Mouse (Mus musculus) brown adipose tissue, adult 24 weeks (tissue): Measurements from ENCODE around the gene Ap3s2. TPM values are rescaled to one million over a fixed set of nuclear protein-coding genes. Genes with fewer than 3 reads are reported as not detected.

ENCODE experiments used
- H3K27ac ChIP-seq: fragments of 200-500 bp; replicated peaks from 2 replicates; pipeline ENCODE4 v1.5.1; 2012; ENCODE audit warnings: low read depth, mild to moderate bottlenecking, low read length
- H3K4me1 ChIP-seq: fragments of 200-500 bp; 2 replicates; pipeline ENCODE4 v1.6.1; 2012; ENCODE audit warnings: low read length, mixed read lengths; ENCODE audit not compliant: control insufficient read depth, insufficient read depth, insufficient read length
- H3K4me3 ChIP-seq: fragments of 200-500 bp; 2 replicates; pipeline ENCODE4 v1.5.1; 2012; ENCODE audit warnings: low read depth, mild to moderate bottlenecking, low read length, moderate library complexity; ENCODE audit not compliant: insufficient read depth
- polyA plus RNA-seq: library from polyadenylated mRNA; stranded (reverse); fragments of >200 nt; gene quantifications from 2 replicates; pipeline ENCODE4 v1.2.4, GENCODE M21; 2012; ENCODE audit not compliant: missing spikeins, insufficient read depth, insufficient read length

The Ap3s2 gene
- polyA plus RNA-seq, result 9.4 and 15.4 TPM in 2 replicates

GRCm38 (mm10) chr7:79920344-79920983, at the start of gene Ap3s2:
Gene Ap3s2, minus strand, starts transcription at chr7:79920649.
- H3K27ac ChIP-seq, result peak within 1 kb of the TSS; percentile 76
- H3K4me1 ChIP-seq, result no peaks in the 10 kb centered on the region
- peak within 1 kb of the TSS; percentile 83 for H3K4me3 ChIP-seq

GRCm38 (mm10) chr7:79968326-79968725, 47.9 kb upstream of the Ap3s2 start:
- no peaks in the 10 kb centered on the region for H3K4me1 ChIP-seq
- H3K27ac ChIP-seq, result no peak overlapping the region
- H3K4me3 ChIP-seq, result no peak overlapping the region

GRCm38 (mm10) chr7:79961600-79961999, 41.2 kb upstream of the Ap3s2 start:
- no peaks in the 10 kb centered on the region for H3K4me1 ChIP-seq
- H3K27ac ChIP-seq, result no peak overlapping the region
- no peak overlapping the region for H3K4me3 ChIP-seq

- Histone ChIP-seq H3K4me3 (no peak overlapping the region), H3K27ac (no peak overlapping the region), H3K4me1 (no peaks in the 10 kb centered on the region)
Measured at GRCm38 (mm10) chr7:79956131-79956530, 35.7 kb upstream of the Ap3s2 start.

GRCm38 (mm10) chr7:79954890-79955289, 34.4 kb upstream of the Ap3s2 start:
- H3K4me1 ChIP-seq, result no peaks in the 10 kb centered on the region
- H3K4me3 ChIP-seq, result no peak overlapping the region
- no peak overlapping the region for H3K27ac ChIP-seq

- Histone ChIP-seq H3K27ac (no peak overlapping the region), H3K4me1 (no peaks in the 10 kb centered on the region), H3K4me3 (no peak overlapping the region)
Measured at GRCm38 (mm10) chr7:79951038-79951437, 30.6 kb upstream of the Ap3s2 start.

GRCm38 (mm10) chr7:79950236-79950635, 29.8 kb upstream of the Ap3s2 start:
- no peak overlapping the region for H3K4me3 ChIP-seq
- H3K4me1 ChIP-seq, result no peaks in the 10 kb centered on the region
- no peak overlapping the region for H3K27ac ChIP-seq

GRCm38 (mm10) chr7:79935511-79936205, 15.2 kb upstream of the Ap3s2 start:
- H3K27ac ChIP-seq, result peak overlapping the region; percentile 83
- peak overlapping the region; percentile 75 for H3K4me3 ChIP-seq
- H3K4me1 ChIP-seq, result no peaks in the 10 kb centered on the region

GRCm38 (mm10) chr7:79934862-79935510, 14.5 kb upstream of the Ap3s2 start, which contains the start of gene Arpin:
Gene Arpin, minus strand, starts transcription at chr7:79935359.
- Histone ChIP-seq H3K27ac (peak within 1 kb of the TSS; percentile 83), H3K4me3 (peak within 1 kb of the TSS; percentile 75), H3K4me1 (peaks cover under 1% of the 10 kb centered on the region; the same call in 1 of the 2 replicates)

GRCm38 (mm10) chr7:79934461-79934860, 14.0 kb upstream of the Ap3s2 start:
- H3K4me1 ChIP-seq, result peaks cover 5% of the 10 kb centered on the region
- H3K4me3 ChIP-seq, result peak overlapping the region; percentile 75
- 0 out of 2 replicates have a peak overlapping the region, but pooled peaks have one; percentile 21 for H3K27ac ChIP-seq

- Histone ChIP-seq H3K27ac (peak overlapping the region; percentile 8; the same call in 1 of the 2 replicates), H3K4me1 (peaks cover 6% of the 10 kb centered on the region), H3K4me3 (no peak overlapping the region)
Measured at GRCm38 (mm10) chr7:79928516-79929052, 8.1 kb upstream of the Ap3s2 start.

- Histone ChIP-seq H3K4me3 (no peak overlapping the region), H3K27ac (no peak overlapping the region), H3K4me1 (no peaks in the 10 kb centered on the region)
Measured at GRCm38 (mm10) chr7:79914556-79914955, 5.9 kb downstream of the Ap3s2 start.

GRCm38 (mm10) chr7:79907356-79907755, 13.1 kb downstream of the Ap3s2 start:
- Histone ChIP-seq H3K4me1 (peaks cover 4% of the 10 kb centered on the region; the same call in 1 of the 2 replicates), H3K27ac (no peak overlapping the region; the same call in 1 of the 2 replicates), H3K4me3 (no peak overlapping the region)

GRCm38 (mm10) chr7:79906914-79907313, 13.5 kb downstream of the Ap3s2 start:
- Histone ChIP-seq H3K4me3 (no peak overlapping the region), H3K4me1 (peaks cover 4% of the 10 kb centered on the region; the same call in 1 of the 2 replicates), H3K27ac (no peak overlapping the region; the same call in 1 of the 2 replicates)

GRCm38 (mm10) chr7:79905193-79905592, 15.3 kb downstream of the Ap3s2 start:
- no peak overlapping the region for H3K27ac ChIP-seq

More at GRCm38 (mm10) chr7:79905193-79905592, 15.3 kb downstream of the Ap3s2 start:
- Histone ChIP-seq H3K4me3 (no peak overlapping the region), H3K4me1 (peaks cover 4% of the 10 kb centered on the region; the same call in 1 of the 2 replicates)
